Mouse (Mus musculus): ENCODE measurements around the gene Gpn2. TPM values are rescaled to one million over a fixed set of nuclear protein-coding genes. Genes with fewer than 3 reads are reported as not detected.

The Gpn2 gene
- 1 to 10 TPM; 6.1 to 6.7 (median 6.4) TPM for polyA plus RNA-seq (2017; shearing (Covaris generic))

GRCm38 (mm10) chr4:133584059-133584951, at the start of gene Gpn2:
Gpn2 (plus strand) TSS chr4:133584362.
- ATAC-seq = peak; percentile 98

- ATAC-seq = no peak
These were observed 48.1 kb upstream of the Gpn2 start for GRCm38 (mm10) chr4:133536081-133536480.

- no peak for ATAC-seq
These were observed 47.5 kb upstream of the Gpn2 start for GRCm38 (mm10) chr4:133536652-133537051.

- ATAC-seq = peak; percentile 97
These were observed 38.6 kb upstream of the Gpn2 start, which contains the start of gene Nudc for GRCm38 (mm10) chr4:133545272-133546231. Nudc (minus strand) TSS chr4:133545996.

- no peak for ATAC-seq
These were observed 32.1 kb upstream of the Gpn2 start for GRCm38 (mm10) chr4:133552029-133552428.

GRCm38 (mm10) chr4:133552768-133553447, 31.3 kb upstream of the Gpn2 start, which contains the start of gene Nr0b2:
Nr0b2 (plus strand) TSS chr4:133553376.
- no peak for ATAC-seq

- ATAC-seq = no peak
These were observed 30.5 kb upstream of the Gpn2 start for GRCm38 (mm10) chr4:133553448-133554330.

- ATAC-seq = no peak
These were observed 27.0 kb upstream of the Gpn2 start for GRCm38 (mm10) chr4:133557041-133557717.

- ATAC-seq = no peak
These were observed 24.3 kb upstream of the Gpn2 start for GRCm38 (mm10) chr4:133559846-133560245.

- no peak for ATAC-seq
These were observed 22.5 kb upstream of the Gpn2 start for GRCm38 (mm10) chr4:133561622-133562021.

- ATAC-seq = no peak
These were observed 21.0 kb upstream of the Gpn2 start for GRCm38 (mm10) chr4:133563123-133563571.

GRCm38 (mm10) chr4:133567251-133567650, 16.9 kb upstream of the Gpn2 start:
- no peak for ATAC-seq

- no peak for ATAC-seq
These were observed 14.7 kb upstream of the Gpn2 start for GRCm38 (mm10) chr4:133569291-133570065.

- ATAC-seq = no peak
These were observed 14.1 kb upstream of the Gpn2 start for GRCm38 (mm10) chr4:133570066-133570466.

GRCm38 (mm10) chr4:133574070-133574842, 9.9 kb upstream of the Gpn2 start, which contains the start of gene Gpatch3:
Gpatch3 (plus strand) TSS chr4:133574745.
- ATAC-seq = peak; percentile 89

- ATAC-seq = no peak
These were observed 9.3 kb upstream of the Gpn2 start for GRCm38 (mm10) chr4:133574843-133575202.

GRCm38 (mm10) chr4:133577983-133578382, 6.2 kb upstream of the Gpn2 start:
- ATAC-seq = no peak

GRCm38 (mm10) chr4:133583690-133584058, 488 bp upstream of the Gpn2 start:
- ATAC-seq = no peak

GRCm38 (mm10) chr4:133592570-133592969, 8.4 kb downstream of the Gpn2 start:
- peak; percentile 46 for ATAC-seq

All from inflammation-experienced regulatory T-cells, adult 6 months (primary cell).